Mouse (Mus musculus) lung, adult 2 months (tissue): ENCODE data around the gene Fam227b.

Experiments
- CTCF ChIP-seq: fragments of 200-500 bp; IDR thresholded peaks from 2 replicates; pipeline ENCODE4 v1.5.1; 2011; ENCODE audit warnings: mild to moderate bottlenecking, low read length, control low read depth; ENCODE audit not compliant: insufficient read depth
- POLR2A ChIP-seq: fragments of 200-500 bp; IDR thresholded peaks from 2 replicates; pipeline ENCODE4 v1.6.1; 2011; ENCODE audit warnings: low read depth, mild to moderate bottlenecking, control low read depth, low read length, borderline replicate concordance; ENCODE audit errors: extremely low read depth

DNA sequence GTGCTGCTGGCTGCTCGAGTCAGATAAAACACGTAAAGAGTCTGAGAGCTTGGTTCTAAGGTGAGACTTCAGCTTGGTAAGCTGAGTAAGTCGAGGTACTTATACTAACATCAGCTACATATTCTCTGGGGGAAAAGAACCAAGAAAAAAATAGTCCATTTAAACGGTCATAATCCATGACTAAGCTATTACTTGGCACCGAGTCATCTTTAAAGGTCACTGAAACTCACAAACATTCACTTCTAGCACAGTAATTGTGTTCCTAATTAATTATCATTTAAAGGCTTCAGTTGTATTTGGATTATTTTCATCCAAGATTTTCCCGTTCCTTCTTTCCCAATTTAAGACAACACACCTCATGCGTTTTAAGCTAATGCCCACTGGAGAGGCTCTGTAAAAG lies 88.9 kb downstream of the Fam227b start:
- TF ChIP-seq POLR2A (no peak), CTCF (no peak)
